Mouse (Mus musculus): Measurements from ENCODE around the gene Hmox1.

The Hmox1 gene

GRCm38 (mm10) chr8:75088989-75089881 is 4.2 kb upstream of the Hmox1 start:
- peak in 1 of 2 experiments; percentile 46 for DNase-seq (ENCODE audit: low spot score in 2 of 2)

GRCm38 (mm10) chr8:75090781-75091365 is 2.5 kb upstream of the Hmox1 start:
- DNase-seq (ENCODE audit: low spot score in 2 of 2) = no peak

GRCm38 (mm10) chr8:75102956-75103355 is 9.5 kb downstream of the Hmox1 start:
- DNase-seq (ENCODE audit: low spot score in 2 of 2) = no peak

GRCm38 (mm10) chr8:75103376-75103878 is 10.0 kb downstream of the Hmox1 start:
- DNase-seq (ENCODE audit: low spot score in 2 of 2) = no peak

- DNase-seq (ENCODE audit: low spot score in 2 of 2) = peak; percentile 85 to 91
These were observed 15.3 kb downstream of the Hmox1 start for GRCm38 (mm10) chr8:75108527-75109235.

GRCm38 (mm10) chr8:75109236-75109967 is 16.0 kb downstream of the Hmox1 start, which contains the start of gene Mcm5:
Mcm5 (plus strand) TSS chr8:75109569.
- DNase-seq (ENCODE audit: low spot score in 2 of 2) = peak; percentile 99

- peak in 1 of 2 experiments; percentile 23 for DNase-seq (ENCODE audit: low spot score in 2 of 2)
These were observed 16.7 kb downstream of the Hmox1 start for GRCm38 (mm10) chr8:75110093-75110492.

GRCm38 (mm10) chr8:75118505-75118904 is 25.1 kb downstream of the Hmox1 start:
- no peak for DNase-seq (ENCODE audit: low spot score in 2 of 2)

GRCm38 (mm10) chr8:75119287-75119686 is 25.9 kb downstream of the Hmox1 start:
- DNase-seq (ENCODE audit: low spot score in 2 of 2) = no peak

GRCm38 (mm10) chr8:75119747-75120146 is 26.3 kb downstream of the Hmox1 start:
- no peak for DNase-seq (ENCODE audit: low spot score in 2 of 2)

- DNase-seq (ENCODE audit: low spot score in 2 of 2) = no peak
These were observed 34.0 kb downstream of the Hmox1 start for GRCm38 (mm10) chr8:75127406-75127805.

GRCm38 (mm10) chr8:75132485-75132884 is 39.1 kb downstream of the Hmox1 start:
- peak; percentile 39 to 75 for DNase-seq (ENCODE audit: low spot score in 2 of 2)

GRCm38 (mm10) chr8:75133399-75133798 is 40.0 kb downstream of the Hmox1 start:
- no peak for DNase-seq (ENCODE audit: low spot score in 2 of 2)

- peak in 1 of 2 experiments; percentile 31 for DNase-seq (ENCODE audit: low spot score in 2 of 2)
These were observed 41.4 kb downstream of the Hmox1 start for GRCm38 (mm10) chr8:75134603-75135391.

GRCm38 (mm10) chr8:75135756-75136155 is 42.3 kb downstream of the Hmox1 start:
- no peak for DNase-seq (ENCODE audit: low spot score in 2 of 2)

GRCm38 (mm10) chr8:75136256-75136655 is 42.8 kb downstream of the Hmox1 start:
- DNase-seq (ENCODE audit: low spot score in 2 of 2) = no peak

GRCm38 (mm10) chr8:75137536-75137935 is 44.1 kb downstream of the Hmox1 start:
- DNase-seq (ENCODE audit: low spot score in 2 of 2) = no peak

Data from spleen, postnatal 4 days (tissue).